Mouse (Mus musculus): ENCODE measurements at regions not wholly inside any gene's neighbourhood (a gene's known extent, or its start where the extent isn't known, plus 50 kb on each side); places are given as distances from the start of the nearest gene placed in this dataset.
A peak's percentile ranks its signal among the peaks of the same experiment; 100 is the strongest.

DNA sequence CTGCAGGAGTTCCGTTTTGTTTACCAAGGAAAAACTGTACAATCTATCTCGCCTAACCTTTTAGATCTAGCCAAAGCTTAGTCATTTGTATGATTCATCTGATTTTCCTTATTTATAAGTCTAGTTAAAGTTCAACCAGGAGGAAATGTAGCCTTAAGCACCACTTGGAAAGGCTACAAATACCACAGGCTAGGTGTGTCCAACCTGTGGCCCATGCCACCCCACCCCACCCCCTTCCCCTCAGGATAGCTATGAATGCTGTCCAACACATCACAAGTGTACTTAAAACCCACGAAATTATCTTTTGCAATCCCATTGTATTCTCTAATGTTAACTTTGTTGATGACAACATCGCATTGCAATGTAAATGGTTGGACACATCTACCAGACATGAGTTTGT, 102.9 kb upstream of the Klf14 start:
- peak in 1 of 2 experiments; percentile 54 for DNase-seq (ENCODE audit: inconsistent age in 2 of 2, low spot score in 1 of 2)

DNA sequence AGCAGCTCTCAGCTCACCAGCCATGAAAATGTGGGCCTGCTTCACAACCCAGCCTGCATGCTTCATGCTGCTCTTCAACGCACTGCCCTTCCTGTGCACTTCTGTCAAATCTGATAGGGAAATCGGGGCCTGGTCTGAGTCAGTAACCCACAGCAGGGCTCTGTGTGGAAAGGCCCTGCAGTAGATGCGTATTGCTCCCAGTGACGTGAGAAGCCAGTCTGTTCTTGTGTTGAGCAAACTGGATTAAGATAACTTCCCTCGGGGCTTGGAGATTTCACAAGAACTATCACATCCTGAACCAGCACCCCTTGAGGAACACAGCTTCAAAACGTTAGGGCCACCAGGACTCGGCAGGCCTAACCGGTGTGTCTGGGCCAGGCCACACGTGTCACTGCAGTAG, 106.5 kb upstream of the Klf14 start:
- DNase-seq (ENCODE audit: inconsistent age in 2 of 2, low spot score in 1 of 2) = peak in 1 of 2 experiments; percentile 69

DNA sequence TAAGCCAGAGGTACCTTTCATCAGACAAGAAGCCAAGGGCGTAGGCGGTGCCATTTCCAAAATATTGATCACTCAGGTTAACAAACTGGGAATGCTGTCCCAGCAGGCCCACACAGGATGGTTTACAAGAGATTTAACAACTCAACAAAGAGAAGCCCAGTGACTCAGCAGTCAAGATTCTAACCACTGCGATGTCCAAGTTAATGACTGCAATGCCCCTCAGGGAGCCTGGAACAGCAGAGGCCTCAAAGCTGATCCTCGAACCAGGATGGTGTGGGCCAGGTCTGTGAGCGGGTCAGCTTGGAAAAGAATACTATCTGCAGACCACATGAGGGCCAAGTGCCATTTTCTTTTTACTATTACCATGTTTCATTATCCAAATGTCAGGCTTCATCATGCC, 108.0 kb upstream of the Klf14 start:
- no peak for DNase-seq (ENCODE audit: inconsistent age in 2 of 2, low spot score in 1 of 2)

DNA sequence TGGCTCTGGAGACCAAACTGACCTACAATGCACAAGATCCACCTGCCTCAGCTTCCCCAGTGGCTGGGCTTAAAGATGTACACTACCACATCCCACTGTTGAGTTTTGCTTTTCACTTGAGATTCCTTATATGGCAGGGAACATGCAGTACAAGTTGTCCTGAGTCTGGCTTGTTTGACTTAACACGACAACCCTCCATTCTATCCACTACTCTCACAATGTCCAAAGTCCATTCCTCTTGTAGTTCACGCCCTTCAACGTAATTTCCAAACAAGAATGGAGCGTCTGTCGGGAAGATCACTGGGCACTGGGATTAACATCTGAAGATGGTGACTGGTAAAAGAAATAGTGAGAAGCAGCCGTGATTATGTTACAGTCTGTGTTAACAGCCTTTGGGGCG, 108.6 kb upstream of the Klf14 start:
- no peak for DNase-seq (ENCODE audit: inconsistent age in 2 of 2, low spot score in 1 of 2)

DNA sequence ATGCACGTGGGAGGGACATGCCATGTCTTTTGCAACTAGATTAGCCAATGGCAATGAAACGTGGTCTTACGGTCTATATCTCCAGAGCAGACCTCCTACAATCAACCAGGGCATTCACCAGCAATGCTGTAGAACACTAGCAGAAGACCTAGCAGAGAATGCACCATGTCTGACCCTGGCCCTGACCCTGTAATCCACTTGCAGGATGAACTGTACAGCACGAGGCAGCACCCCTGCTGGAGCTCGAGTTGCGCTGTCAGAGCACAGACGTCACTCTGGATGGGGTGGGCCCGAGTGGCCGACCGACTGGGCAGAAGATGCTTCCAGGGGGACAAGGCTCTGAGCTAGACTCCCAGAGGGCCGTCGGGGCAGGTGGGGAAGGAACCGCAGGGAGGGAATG, 110.4 kb upstream of the Klf14 start:
- peak in 1 of 2 experiments; percentile 63 for DNase-seq (ENCODE audit: inconsistent age in 2 of 2, low spot score in 1 of 2)

DNA sequence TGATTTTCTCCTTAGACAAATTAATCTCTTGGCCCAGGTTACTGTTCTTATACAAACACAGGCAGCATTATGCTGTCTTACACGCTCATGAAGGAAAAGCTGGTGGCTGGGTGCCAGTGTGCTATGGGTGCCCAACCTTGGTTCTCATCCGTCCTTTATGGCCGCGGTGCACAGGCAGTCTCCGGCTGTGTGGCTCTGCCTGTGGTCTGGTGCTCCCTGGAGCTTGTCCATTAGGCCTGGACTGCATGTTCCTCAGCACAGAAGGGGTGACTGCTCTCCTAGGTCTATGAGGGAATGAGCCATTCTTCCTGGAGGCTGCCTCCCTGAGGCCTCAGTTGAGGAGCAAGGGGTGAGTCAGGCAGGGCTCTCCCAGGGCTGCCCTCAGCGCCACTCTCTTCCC, 111.7 kb upstream of the Klf14 start:
- peak; percentile 60 to 65 for DNase-seq (ENCODE audit: inconsistent age in 2 of 2, low spot score in 1 of 2)

DNA sequence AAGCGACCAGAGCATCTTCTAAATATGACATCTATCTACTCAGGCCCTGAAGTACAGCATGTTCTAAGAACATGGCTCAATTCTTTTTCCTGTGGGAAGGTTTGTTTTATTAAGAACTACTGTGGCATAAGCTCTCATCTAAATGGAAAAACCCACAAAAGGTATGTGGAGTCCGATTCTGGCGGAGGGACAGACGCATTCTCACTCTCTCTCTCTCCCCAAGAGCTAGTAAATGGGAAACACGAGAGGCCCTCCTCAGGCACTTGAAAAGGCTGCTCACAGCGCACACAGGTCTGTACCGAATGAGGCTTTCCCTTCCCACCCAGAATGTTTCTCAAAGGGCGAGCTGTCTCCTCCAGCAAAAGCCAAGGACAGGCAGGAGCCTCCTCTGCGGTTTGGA, 112.1 kb upstream of the Klf14 start:
- DNase-seq (ENCODE audit: inconsistent age in 2 of 2, low spot score in 1 of 2) = no peak

DNA sequence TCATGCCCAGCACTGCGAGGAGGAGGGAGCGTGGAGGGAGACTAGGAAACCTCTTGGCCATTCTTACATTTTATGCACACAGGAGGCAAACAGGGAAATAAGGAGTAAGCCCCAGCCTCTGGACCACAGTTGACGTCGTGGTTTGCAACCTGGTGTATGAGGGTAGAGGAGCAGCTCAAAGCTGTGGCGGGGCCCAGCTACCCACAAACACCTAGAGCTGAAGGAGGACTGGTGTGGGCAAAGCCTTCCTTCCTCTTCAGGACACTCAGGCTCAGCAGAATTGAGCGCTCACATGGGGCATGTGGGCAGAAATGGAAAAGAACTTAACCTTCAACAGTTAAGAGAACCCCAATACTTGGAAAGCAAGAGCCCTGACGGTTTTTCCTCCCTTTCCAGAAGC, 113.2 kb upstream of the Klf14 start:
- no peak for DNase-seq (ENCODE audit: inconsistent age in 2 of 2, low spot score in 1 of 2)

DNA sequence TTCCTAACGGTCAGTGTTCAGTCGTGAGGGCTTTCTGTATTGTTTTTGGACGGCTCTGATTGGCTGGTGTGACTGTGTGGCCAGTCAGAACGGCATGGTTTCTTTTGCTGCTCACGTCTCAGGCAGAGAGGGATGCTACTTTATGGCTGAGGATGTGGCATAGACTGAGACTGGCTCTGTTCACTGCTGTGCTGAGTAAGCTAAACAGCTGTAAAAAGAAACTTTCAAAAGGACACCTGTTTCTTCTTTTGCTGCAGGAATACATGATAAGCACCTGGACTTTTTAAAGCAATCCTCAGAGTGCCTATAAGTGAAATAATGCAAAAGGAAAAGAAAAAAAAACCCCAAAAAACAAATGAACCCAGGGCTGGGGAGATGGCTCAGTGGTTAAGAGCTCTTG, 113.7 kb upstream of the Klf14 start:
- no peak for DNase-seq (ENCODE audit: inconsistent age in 2 of 2, low spot score in 1 of 2)

DNA sequence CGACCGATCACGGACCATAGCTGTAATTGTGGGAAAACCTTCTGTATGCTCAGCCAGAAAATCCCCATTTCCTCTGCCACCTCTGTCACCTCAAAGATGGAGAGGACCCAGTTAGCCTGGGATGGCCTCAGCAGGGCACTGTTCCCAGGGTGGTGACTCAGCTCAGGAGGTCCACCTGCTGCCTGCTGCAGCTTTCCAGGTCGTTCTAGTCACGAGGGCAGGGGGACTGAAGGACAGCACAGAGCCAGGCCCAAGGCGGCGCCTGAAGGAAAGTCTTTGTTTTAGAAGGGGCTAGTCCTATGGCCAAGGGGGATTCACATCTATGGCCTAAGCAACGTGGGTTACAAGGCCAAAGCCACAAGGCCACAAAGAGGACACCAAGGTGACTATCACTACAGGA, 114.5 kb upstream of the Klf14 start:
- DNase-seq (ENCODE audit: inconsistent age in 2 of 2, low spot score in 1 of 2) = peak in 1 of 2 experiments; percentile 68

DNA sequence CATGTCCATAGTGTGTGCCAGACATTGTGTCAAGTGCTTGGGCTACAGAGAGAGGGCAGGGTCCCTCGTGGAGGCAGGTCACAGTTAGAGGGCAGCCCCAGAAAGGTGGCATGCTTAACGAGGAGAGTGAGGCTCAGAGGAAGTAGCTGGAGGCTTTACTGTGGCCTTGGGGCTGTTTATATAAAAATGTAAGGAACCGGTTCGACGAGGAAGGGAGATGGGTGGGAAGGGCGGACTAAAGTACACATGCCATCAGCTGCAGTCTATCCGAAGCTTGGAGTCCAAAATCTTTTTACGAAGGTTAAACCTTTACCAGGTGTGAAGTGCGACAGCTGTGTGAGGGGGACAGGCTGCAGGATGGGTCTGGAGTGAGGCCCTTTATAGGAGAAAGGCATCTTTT, 115.5 kb upstream of the Klf14 start:
- peak in 1 of 2 experiments; percentile 30 for DNase-seq (ENCODE audit: inconsistent age in 2 of 2, low spot score in 1 of 2)

DNA sequence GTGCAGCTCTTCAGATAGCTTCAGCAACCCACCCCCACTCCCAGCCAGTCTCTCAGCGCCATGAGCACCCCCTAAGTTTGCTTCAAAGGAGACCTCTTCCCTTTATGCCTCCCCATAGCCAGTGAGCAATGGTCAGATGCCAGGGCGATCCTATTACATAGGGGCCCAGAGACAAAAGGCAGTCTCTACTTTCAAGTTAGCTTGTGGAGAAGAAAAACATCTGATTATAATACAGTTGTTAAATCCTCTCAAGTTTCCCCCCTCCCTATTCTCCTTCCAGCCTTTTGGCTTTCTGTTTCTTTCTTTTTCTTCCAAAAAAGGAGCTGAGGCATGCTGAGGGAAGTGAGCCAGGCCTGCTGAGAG, 116.3 kb upstream of the Klf14 start:
- DNase-seq (ENCODE audit: inconsistent age in 2 of 2, low spot score in 1 of 2) = peak in 1 of 2 experiments; percentile 34

DNA sequence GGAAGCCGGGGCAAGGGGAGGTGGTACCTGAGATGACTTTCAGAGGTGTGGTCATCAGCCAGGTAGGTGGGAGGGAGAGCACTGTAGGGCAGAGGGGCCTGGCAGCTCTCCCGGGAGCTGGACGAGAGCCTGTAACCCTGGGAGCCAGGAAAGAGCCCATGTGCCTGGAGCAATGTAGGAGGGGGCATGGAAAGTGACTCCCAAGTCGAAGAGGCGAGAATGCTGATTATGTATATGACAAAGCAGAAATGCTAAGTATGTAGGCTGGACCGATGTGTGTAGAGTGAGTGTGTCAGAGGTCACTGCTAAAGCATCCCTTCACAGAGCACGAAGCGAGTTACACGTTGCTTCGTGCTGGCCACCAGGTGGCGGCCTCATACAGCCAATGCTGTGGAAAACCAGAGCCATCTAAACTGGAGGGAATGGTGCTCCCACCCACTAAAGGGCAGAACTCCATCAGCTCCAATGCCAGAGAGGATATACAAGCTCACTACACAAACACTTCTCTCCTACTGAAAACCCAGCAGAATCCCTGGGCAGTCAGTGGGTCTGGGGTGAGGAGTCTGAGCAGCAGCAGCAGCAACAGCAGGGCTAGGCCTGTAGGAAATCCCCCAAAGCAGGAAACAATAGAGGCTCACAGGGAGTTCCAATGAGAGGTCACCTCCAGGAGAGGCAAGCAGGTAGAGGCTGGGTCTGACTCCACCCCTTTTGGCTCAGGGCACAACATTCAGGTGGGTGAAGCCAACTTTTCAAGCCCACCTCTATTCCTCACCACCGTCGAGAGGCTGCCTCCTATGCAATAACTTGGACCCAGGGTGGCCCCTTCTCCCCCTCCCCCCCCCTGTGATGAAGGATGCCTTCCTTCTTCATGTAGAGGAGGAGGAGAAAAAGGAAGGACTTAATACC, 116.9 kb upstream of the Klf14 start:
- DNase-seq (ENCODE audit: inconsistent age in 2 of 2, low spot score in 1 of 2) = peak; percentile 71 to 84

DNA sequence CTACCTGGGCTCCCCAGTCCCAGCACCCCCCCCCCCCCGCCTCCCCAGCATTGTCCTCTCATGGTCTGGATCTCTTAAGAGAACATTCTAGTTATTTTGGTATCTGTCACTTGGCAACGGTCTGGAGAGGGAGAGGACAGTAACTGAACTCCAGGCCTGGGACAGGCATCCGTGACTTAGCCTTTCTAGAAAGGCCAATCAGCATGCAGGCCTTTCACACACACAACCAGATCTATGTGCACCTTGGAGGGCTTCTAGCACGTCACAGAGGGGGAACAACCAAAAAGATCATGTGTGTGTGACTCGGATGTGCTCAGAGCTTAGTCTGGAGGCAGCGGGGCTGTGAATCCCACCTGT, 117.6 kb upstream of the Klf14 start:
- DNase-seq (ENCODE audit: inconsistent age in 2 of 2, low spot score in 1 of 2) = no peak

DNA sequence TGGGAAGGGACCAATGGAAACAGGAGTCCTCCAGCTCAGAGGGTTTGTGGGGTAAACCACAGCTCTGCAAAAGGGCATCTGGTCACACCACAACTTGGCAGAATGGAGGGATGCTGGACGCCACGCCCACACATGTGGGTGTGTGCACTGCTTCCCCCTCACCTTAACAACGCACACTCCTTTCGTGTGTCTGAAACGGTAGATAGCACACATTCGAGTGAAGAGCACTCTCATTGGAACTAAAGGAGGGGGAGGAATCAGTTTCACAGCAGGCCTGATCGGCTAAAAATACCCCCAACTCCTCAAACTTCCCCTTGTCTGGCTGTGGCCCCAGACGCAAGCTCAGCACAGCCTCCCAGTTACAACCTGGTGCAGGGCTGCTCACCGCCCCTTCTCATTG, 118.3 kb upstream of the Klf14 start:
- peak in 1 of 2 experiments; percentile 39 for DNase-seq (ENCODE audit: inconsistent age in 2 of 2, low spot score in 1 of 2)

DNA sequence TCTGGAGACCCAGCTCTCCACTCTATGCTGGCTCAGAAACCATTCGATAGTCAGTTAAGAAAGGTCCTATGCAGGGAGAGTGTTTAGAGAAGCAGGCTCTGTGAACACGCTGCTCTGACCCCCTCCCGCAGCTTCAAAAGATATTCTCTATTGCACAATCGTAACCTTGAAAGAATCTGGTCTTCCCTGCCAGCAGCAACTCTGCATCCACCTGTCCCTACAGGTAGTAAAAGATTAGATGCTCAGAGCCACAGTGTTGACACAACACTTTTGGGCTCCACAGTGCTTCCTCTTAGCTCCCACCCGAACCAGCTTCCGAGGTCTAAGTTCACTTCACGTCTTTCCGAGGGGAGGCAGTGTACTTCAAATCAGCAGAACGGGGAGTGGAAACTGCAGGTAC, 118.9 kb upstream of the Klf14 start:
- peak in 1 of 2 experiments; percentile 50 for DNase-seq (ENCODE audit: inconsistent age in 2 of 2, low spot score in 1 of 2)

DNA sequence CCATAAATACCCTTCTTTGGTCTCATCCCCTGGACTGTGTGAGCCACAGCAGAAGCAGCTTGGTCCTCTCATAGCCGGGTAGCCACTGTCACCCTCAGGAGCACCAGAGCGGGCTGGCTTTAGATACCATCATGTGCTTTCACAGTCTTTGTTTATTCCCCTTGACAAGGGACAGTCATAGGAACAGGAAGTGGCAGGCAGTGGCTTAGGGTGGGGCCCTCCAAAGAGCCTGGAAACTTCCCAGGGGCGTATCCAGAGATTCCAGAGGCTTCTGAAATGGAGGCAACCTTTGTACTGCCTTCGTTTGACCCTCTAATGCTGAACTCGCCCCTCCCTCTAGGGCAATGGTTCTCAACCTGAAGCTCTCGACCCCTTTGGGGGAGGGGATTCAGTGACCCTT, 119.5 kb upstream of the Klf14 start:
- DNase-seq (ENCODE audit: inconsistent age in 2 of 2, low spot score in 1 of 2) = peak in 1 of 2 experiments; percentile 73

DNA sequence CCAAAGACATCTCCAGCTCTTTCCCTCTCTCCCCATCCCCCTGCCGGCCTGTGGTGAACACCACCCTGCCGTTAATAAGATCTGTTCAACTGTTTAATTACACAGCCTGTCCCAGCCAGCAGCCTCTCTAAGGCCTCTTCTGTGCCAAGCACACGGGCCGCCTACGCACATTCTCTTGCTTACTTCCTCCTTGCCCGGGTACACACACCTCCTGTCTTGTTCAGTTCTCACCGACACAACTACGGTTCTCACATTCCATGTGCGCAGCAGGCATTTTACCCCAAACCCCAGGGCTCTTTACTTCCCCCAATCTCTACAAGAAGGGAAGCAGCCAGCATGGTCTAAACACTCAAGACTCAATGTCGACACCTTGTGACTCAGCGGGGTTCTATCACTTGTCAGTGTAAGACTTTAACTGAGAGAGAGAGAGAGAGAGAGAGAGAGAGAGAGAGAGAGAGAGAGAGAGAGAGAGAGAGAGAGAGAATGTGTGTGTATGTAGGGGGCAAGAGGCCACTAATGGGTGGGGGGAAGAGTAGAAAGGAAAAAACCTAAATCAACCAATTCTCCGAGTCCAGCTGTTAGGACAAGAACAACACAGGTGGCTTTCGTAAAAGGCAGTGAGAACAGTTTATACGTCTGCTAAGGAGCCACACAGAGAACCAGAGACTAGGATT, 120.8 kb upstream of the Klf14 start:
- DNase-seq (ENCODE audit: inconsistent age in 2 of 2, low spot score in 1 of 2) = peak in 1 of 2 experiments; percentile 52

DNA sequence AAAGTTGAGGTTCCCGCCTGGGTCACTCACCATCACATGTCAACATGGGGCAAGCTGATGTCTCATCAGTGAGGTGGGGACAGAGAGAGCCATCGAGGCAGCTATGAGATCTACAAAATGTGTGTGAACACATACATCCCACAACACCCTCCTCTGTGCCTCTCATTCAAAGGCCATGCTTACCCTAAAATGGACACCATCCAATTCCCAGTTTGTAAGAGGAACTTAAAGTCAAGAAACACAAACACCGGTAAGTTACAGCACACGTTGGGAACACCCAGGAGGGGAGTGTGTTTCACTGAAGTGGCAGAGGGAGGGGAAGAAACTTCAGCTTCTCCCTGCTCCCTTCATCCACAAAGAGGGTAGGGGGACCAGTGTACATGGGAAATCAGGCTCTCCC, 121.4 kb upstream of the Klf14 start:
- peak in 1 of 2 experiments; percentile 48 for DNase-seq (ENCODE audit: inconsistent age in 2 of 2, low spot score in 1 of 2)

DNA sequence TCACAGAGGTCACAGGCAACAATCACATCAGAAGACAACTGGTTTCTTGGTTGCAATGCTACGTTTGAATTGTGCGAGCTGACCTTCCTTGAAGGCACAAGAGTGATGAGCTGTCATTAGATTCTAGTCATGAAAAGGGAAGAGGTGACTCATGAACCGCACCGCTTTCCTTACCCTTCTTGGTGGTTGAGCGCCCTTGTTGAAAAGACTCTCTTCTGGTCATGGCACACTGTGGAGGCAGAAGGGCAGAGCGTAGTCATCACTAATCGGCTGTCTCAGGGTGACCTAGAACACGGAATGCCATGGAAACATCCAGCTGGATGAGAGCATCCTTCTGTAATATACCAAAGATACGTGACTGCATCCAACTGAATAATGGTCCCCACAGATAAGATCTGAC, 121.8 kb upstream of the Klf14 start:
- DNase-seq (ENCODE audit: inconsistent age in 2 of 2, low spot score in 1 of 2) = peak; percentile 65 to 80

DNA sequence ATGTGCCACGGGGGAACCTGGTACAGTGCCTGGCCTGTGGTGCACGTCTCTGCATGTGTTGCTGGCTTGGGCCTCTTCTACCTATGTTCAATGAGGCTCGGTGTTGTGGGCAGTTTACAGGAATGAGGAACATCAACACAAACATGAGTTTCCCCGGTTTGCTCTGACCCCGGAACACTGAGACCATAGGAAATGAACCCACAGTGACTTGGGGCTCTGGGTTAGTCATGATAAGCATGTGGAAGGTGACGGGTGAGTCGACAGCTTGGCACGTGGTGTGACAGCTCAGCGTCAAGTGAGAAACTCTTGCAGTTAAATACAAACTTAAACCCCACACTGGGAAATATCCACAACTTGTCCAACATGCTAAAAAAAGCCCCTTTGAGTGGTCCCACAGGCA, 122.4 kb upstream of the Klf14 start:
- DNase-seq (ENCODE audit: inconsistent age in 2 of 2, low spot score in 1 of 2) = peak in 1 of 2 experiments; percentile 64

DNA sequence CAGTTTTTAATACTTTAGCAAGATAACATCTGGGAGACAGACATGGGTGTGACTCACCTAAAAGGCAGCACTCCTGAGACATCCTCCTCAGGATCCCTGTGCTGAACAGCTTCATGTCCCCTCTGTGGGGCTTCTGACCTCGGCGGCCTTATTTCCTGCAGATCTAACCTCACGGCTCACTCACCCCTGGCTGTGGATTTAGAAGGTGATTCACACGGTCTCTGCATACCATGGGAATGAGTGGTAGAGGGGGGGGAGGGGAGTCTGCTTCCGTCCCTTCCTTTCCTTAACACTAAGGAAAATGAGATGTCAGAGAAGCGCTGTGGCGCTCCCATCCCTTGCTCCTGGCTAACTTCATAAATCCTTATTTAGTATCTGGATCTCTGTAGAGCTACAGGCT, 123.1 kb upstream of the Klf14 start:
- peak in 1 of 2 experiments; percentile 68 for DNase-seq (ENCODE audit: inconsistent age in 2 of 2, low spot score in 1 of 2)
